Mouse (Mus musculus): ENCODE results near the gene Nsd1. TPM values are rescaled to one million over a fixed set of nuclear protein-coding genes. Genes with fewer than 3 reads are reported as not detected.
A peak's percentile ranks its signal among the peaks of the same experiment; 100 is the strongest.
"Not testable (repeated sequence)": the region's sequence is repeated elsewhere in the genome, so short reads cannot be mapped to it uniquely, and the experiment has no call there.

Gene Nsd1
- polyA plus RNA-seq, 1 experiment from 2014 or later: 49.6 TPM

GRCm38 (mm10) chr13:55172336-55172770 lies 37.2 kb upstream of the Nsd1 start:
- H3K9ac ChIP-seq (replicated peaks; ENCODE audit: low read length): 0 out of 2 replicates have a peak overlapping the region, but pooled peaks have one; percentile 41
- peak overlapping the region; percentile 50 for H3K4me2 ChIP-seq (replicated peaks; ENCODE audit: low read depth, low read length)
- peak overlapping the region; percentile 80; the same call in 1 of the 2 replicates for H3K27ac ChIP-seq (ENCODE audit: low read length)
- H3K27me3 ChIP-seq (ENCODE audit: insufficient read depth, low read length): no peaks in the 10 kb centered on the region
- 46% methylated on average over 7 of the region's 7 CpGs for WGBS
- peaks cover 37% of the 10 kb centered on the region for H3K4me1 ChIP-seq (ENCODE audit: insufficient read depth, low read length)
- ATAC-seq (ENCODE audit: low FRiP score, low TSS enrichment): no peak
- no peaks in the 10 kb centered on the region for H3K9me3 ChIP-seq (ENCODE audit: low read length)
- H3K4me3 ChIP-seq (ENCODE audit: low read length): no peak overlapping the region; the same call in 1 of the 2 replicates
- no peaks in the 10 kb centered on the region for H3K36me3 ChIP-seq (ENCODE audit: insufficient read depth, low read length)

DNA sequence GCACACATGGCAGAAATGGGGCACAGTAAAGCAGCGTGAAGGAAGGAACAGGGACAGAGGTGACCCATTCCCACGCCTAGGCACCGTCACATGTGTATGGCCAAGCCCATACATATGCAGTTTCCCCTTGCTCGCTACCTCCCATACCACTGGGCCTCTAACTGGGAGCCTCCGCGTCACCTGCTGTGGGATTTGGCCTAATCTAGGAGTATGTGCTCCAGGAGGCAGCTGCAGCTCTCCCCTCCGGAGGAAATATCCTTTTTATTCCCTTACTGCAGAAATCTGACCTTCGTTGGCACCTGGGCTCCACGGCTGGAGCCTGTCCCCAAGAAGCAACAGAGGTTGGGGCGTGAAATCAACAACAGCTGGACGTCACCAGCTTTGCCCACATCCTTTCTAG lies 35.2 kb upstream of the Nsd1 start:
- H3K4me3 ChIP-seq (ENCODE audit: low read length): no peak overlapping the region
- no peak overlapping the region for H3K9ac ChIP-seq (replicated peaks; ENCODE audit: low read length)
- no peak for ATAC-seq (ENCODE audit: low FRiP score, low TSS enrichment)
- no peak overlapping the region for H3K4me2 ChIP-seq (replicated peaks; ENCODE audit: low read depth, low read length)
- H3K27ac ChIP-seq (ENCODE audit: low read length): no peak overlapping the region
- peaks cover 20% of the 10 kb centered on the region for H3K4me1 ChIP-seq (ENCODE audit: insufficient read depth, low read length)
- no peaks in the 10 kb centered on the region for H3K9me3 ChIP-seq (ENCODE audit: low read length)
- no peaks in the 10 kb centered on the region for H3K36me3 ChIP-seq (ENCODE audit: insufficient read depth, low read length)
- 76% methylated on average over 11 of the region's 11 CpGs for WGBS
- no peaks in the 10 kb centered on the region for H3K27me3 ChIP-seq (ENCODE audit: insufficient read depth, low read length)

- no peaks in the 10 kb centered on the region for H3K36me3 ChIP-seq (ENCODE audit: insufficient read depth, low read length)
- H3K4me1 ChIP-seq (ENCODE audit: insufficient read depth, low read length): peaks cover 12% of the 10 kb centered on the region
- H3K27ac ChIP-seq (ENCODE audit: low read length): no peak overlapping the region
- no peaks in the 10 kb centered on the region for H3K27me3 ChIP-seq (ENCODE audit: insufficient read depth, low read length)
- H3K4me3 ChIP-seq (ENCODE audit: low read length): no peak overlapping the region
- no peak overlapping the region for H3K9ac ChIP-seq (replicated peaks; ENCODE audit: low read length)
- ATAC-seq (ENCODE audit: low FRiP score, low TSS enrichment): no peak
- 74% methylated on average over 6 of the region's 6 CpGs for WGBS
- no peak overlapping the region for H3K4me2 ChIP-seq (replicated peaks; ENCODE audit: low read depth, low read length)
- no peaks in the 10 kb centered on the region for H3K9me3 ChIP-seq (ENCODE audit: low read length)
These were observed 33.3 kb upstream of the Nsd1 start for GRCm38 (mm10) chr13:55176265-55176664.

DNA sequence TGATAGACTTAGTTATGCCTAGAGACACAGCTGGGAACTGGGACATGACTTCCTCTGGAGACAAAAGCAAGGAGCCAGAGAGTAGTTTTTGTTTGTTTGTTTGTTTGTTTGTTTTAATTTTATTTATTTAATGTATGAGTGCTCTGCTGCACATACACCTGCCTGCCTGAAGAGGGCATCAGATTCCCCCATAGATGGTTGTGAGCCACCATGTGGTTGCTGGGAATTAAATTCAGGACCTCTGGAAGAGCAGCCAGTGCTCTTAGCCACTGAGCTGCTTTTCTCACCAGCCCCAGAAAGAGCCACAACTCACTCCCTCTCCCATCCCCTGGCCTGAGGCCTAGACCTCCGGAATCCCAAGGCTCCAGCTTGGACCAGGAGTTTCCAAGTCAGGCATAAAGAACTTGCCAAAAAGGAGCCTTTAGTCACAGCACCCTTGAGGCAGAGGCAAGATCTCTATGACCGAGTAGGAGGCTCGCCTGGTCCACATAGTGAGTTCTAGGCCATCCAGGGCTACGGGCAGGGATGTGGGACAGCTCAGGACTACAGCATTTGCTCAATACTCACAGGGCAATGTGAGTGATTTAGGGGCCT lies 31.6 kb upstream of the Nsd1 start:
- ATAC-seq (ENCODE audit: low FRiP score, low TSS enrichment): no peak
- no peak overlapping the region for H3K9ac ChIP-seq (replicated peaks; ENCODE audit: low read length)
- no peaks in the 10 kb centered on the region for H3K27me3 ChIP-seq (ENCODE audit: insufficient read depth, low read length)
- WGBS: 58% methylated on average over 4 of the region's 4 CpGs
- H3K27ac ChIP-seq (ENCODE audit: low read length): no peak overlapping the region
- no peaks in the 10 kb centered on the region for H3K9me3 ChIP-seq (ENCODE audit: low read length)
- H3K4me3 ChIP-seq (ENCODE audit: low read length): no peak overlapping the region
- H3K4me1 ChIP-seq (ENCODE audit: insufficient read depth, low read length): peaks cover 6% of the 10 kb centered on the region
- no peaks in the 10 kb centered on the region for H3K36me3 ChIP-seq (ENCODE audit: insufficient read depth, low read length)
- H3K4me2 ChIP-seq (replicated peaks; ENCODE audit: low read depth, low read length): no peak overlapping the region

GRCm38 (mm10) chr13:55178556-55178955 lies 31.0 kb upstream of the Nsd1 start:
- no peaks in the 10 kb centered on the region for H3K9me3 ChIP-seq (ENCODE audit: low read length)
- H3K4me1 ChIP-seq (ENCODE audit: insufficient read depth, low read length): peaks cover 6% of the 10 kb centered on the region
- H3K36me3 ChIP-seq (ENCODE audit: insufficient read depth, low read length): no peaks in the 10 kb centered on the region
- H3K27ac ChIP-seq (ENCODE audit: low read length): no peak overlapping the region
- ATAC-seq (ENCODE audit: low FRiP score, low TSS enrichment): 0 out of 2 replicates have a peak, but pooled peaks have one; percentile 43
- H3K27me3 ChIP-seq (ENCODE audit: insufficient read depth, low read length): no peaks in the 10 kb centered on the region
- WGBS: 36% methylated on average over 2 of the region's 2 CpGs
- H3K4me3 ChIP-seq (ENCODE audit: low read length): no peak overlapping the region
- H3K4me2 ChIP-seq (replicated peaks; ENCODE audit: low read depth, low read length): no peak overlapping the region
- H3K9ac ChIP-seq (replicated peaks; ENCODE audit: low read length): no peak overlapping the region

GRCm38 (mm10) chr13:55179591-55179990 lies 30.0 kb upstream of the Nsd1 start:
- Histone ChIP-seq H3K4me1 (ENCODE audit: insufficient read depth, low read length) (peaks cover 6% of the 10 kb centered on the region), H3K27me3 (ENCODE audit: insufficient read depth, low read length) (no peaks in the 10 kb centered on the region), H3K36me3 (ENCODE audit: insufficient read depth, low read length) (no peaks in the 10 kb centered on the region), H3K9me3 (ENCODE audit: low read length) (no peaks in the 10 kb centered on the region), H3K4me2 (replicated peaks; ENCODE audit: low read depth, low read length) (no peak overlapping the region), H3K4me3 (ENCODE audit: low read length) (no peak overlapping the region), H3K9ac (replicated peaks; ENCODE audit: low read length) (no peak overlapping the region), H3K27ac (ENCODE audit: low read length) (no peak overlapping the region)
- ATAC-seq (ENCODE audit: low FRiP score, low TSS enrichment): no peak
- 85% methylated on average over 3 of the region's 3 CpGs for WGBS

DNA sequence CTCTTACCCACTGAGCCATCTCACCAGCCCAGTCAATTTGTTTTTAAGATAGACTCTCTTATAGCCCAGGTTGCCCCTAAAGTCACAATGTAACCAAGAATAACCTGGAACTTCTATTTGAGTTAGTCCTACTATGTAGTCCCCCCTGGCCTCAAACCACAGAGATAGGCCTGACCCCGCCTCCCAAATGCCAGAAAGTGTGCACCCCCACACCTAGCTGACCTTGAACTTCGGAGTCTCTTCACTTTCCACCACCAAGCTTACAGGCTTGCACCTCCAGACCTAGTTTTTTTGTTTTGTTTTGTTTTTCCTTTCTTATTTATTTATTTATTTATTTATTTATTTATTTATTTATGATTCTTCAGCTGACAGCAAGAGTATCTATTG lies 27.8 kb upstream of the Nsd1 start:
- Histone ChIP-seq H3K9ac (replicated peaks; ENCODE audit: low read length) (peak overlapping the region; percentile 78), H3K4me2 (replicated peaks; ENCODE audit: low read depth, low read length) (peak overlapping the region; percentile 70), H3K9me3 (ENCODE audit: low read length) (no peaks in the 10 kb centered on the region), H3K4me3 (ENCODE audit: low read length) (peak overlapping the region; percentile 50), H3K36me3 (ENCODE audit: insufficient read depth, low read length) (no peaks in the 10 kb centered on the region), H3K27ac (ENCODE audit: low read length) (peak overlapping the region; percentile 94), H3K27me3 (ENCODE audit: insufficient read depth, low read length) (no peaks in the 10 kb centered on the region), H3K4me1 (ENCODE audit: insufficient read depth, low read length) (peaks cover 6% of the 10 kb centered on the region)
- WGBS: 81% methylated on average over 2 of the region's 2 CpGs
- ATAC-seq (ENCODE audit: low FRiP score, low TSS enrichment): peak; percentile 13; the same call in 1 of the 2 replicates

DNA sequence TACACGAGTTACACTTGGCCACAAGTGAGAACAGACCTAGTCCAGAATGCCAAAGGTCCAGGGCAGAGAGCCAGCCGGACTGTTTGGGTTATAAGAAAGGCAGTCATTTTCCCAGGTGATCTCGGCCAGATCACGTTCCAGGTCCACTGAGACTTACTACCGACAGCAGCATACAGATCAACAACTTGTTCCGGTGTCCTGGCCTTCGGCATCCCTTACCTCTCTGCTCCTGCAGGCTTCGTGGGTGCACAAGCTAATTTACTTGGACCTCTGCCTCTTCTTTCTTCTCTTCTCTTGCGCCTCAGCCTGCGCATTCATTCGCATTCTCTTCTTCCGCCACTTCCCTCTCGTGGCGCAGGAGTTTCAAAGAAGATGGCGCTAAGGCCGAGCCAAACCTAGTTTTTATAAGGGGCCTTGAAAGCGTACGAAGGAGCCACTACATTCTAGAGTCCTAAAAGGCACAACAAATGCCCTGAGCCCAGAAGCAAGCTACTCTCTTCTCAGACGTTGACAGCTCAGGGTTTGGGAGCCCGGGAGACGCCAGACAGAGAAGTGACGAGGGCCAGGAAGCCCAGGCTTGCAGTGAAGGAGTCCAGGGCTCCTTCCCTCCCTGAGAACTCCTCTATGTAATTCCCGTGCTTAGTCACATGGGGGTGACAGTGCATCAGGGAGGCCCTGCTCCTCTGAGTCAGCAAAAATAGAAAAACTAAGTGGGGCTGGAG lies 27.2 kb upstream of the Nsd1 start:
- 2% methylated on average over 23 of the region's 23 CpGs for WGBS
- no peaks in the 10 kb centered on the region for H3K36me3 ChIP-seq (ENCODE audit: insufficient read depth, low read length)
- H3K4me2 ChIP-seq (replicated peaks; ENCODE audit: low read depth, low read length): peak overlapping the region; percentile 70
- peaks cover 6% of the 10 kb centered on the region for H3K4me1 ChIP-seq (ENCODE audit: insufficient read depth, low read length)
- peak overlapping the region; percentile 78 for H3K9ac ChIP-seq (replicated peaks; ENCODE audit: low read length)
- peak; percentile 91 for ATAC-seq (ENCODE audit: low FRiP score, low TSS enrichment)
- peak overlapping the region; percentile 50 for H3K4me3 ChIP-seq (ENCODE audit: low read length)
- H3K9me3 ChIP-seq (ENCODE audit: low read length): no peaks in the 10 kb centered on the region
- H3K27me3 ChIP-seq (ENCODE audit: insufficient read depth, low read length): no peaks in the 10 kb centered on the region
- H3K27ac ChIP-seq (ENCODE audit: low read length): peak overlapping the region; percentile 94

GRCm38 (mm10) chr13:55183382-55183781 lies 26.2 kb upstream of the Nsd1 start:
- WGBS: 88% methylated on average over 6 of the region's 6 CpGs
- no peaks in the 10 kb centered on the region for H3K9me3 ChIP-seq (ENCODE audit: low read length)

DNA sequence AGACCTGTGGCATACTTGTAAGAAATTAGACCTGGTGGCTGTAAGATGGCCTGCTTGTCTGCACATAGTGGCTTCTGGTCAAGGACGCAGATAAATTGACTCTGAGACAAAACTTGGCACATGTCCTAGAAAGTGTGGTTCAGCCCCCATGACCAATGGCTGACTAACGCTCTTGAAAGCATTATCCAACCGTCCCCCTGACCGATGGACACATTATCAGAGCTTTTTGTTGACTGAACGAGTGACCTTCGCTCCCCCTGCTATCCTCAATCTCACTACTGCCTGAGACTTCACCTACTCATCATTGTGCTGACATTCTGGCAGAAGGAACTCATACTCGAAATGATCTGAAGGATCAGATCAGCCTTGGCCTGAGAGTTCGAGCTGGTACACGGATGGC lies 22.5 kb upstream of the Nsd1 start:
- H3K36me3 ChIP-seq (ENCODE audit: insufficient read depth, low read length); H3K27ac ChIP-seq (ENCODE audit: low read length); H3K9ac ChIP-seq (replicated peaks; ENCODE audit: low read length); H3K4me3 ChIP-seq (ENCODE audit: low read length); H3K4me2 ChIP-seq (replicated peaks; ENCODE audit: low read depth, low read length); H3K27me3 ChIP-seq (ENCODE audit: insufficient read depth, low read length); ATAC-seq (ENCODE audit: low FRiP score, low TSS enrichment); H3K9me3 ChIP-seq (ENCODE audit: low read length): not testable (repeated sequence)
- peaks cover 14% of the 10 kb centered on the region for H3K4me1 ChIP-seq (ENCODE audit: insufficient read depth, low read length)
- 29% methylated on average over 3 of the region's 9 CpGs for WGBS

More at GRCm38 (mm10) chr13:55183382-55183781, 26.2 kb upstream of the Nsd1 start:
- H3K4me3 ChIP-seq (ENCODE audit: low read length): no peak overlapping the region
- H3K4me2 ChIP-seq (replicated peaks; ENCODE audit: low read depth, low read length): no peak overlapping the region
- ATAC-seq (ENCODE audit: low FRiP score, low TSS enrichment): no peak
- H3K27ac ChIP-seq (ENCODE audit: low read length): no peak overlapping the region
- H3K4me1 ChIP-seq (ENCODE audit: insufficient read depth, low read length): peaks cover 6% of the 10 kb centered on the region
- H3K27me3 ChIP-seq (ENCODE audit: insufficient read depth, low read length): no peaks in the 10 kb centered on the region
- H3K9ac ChIP-seq (replicated peaks; ENCODE audit: low read length): no peak overlapping the region
- H3K36me3 ChIP-seq (ENCODE audit: insufficient read depth, low read length): no peaks in the 10 kb centered on the region
